Mouse (Mus musculus) G1E (cell line): ENCODE data around the gene Hic1. TPM values are rescaled to one million over a fixed set of nuclear protein-coding genes. Genes with fewer than 3 reads are reported as not detected.

Experiments used
- ATAC-seq: 2 replicates; pipeline ENCODE4 v1.8.0; 2016; ENCODE audit warnings: mild to moderate bottlenecking; ENCODE audit not compliant: insufficient number of reproducible peaks, poor library complexity, low FRiP score, severe bottlenecking; ENCODE audit errors: extremely low read depth
- DNase-seq: peaks from one replicate; pipeline ENCODE4 v3.0.0; 2012; ENCODE audit warnings: low spot score
- H3K27me3 ChIP-seq: 2 replicates; pipeline ENCODE4 v1.6.1; 2012; ENCODE audit warnings: mild to moderate bottlenecking, low read length, inconsistent platforms; ENCODE audit not compliant: insufficient read depth
- H3K36me3 ChIP-seq: replicated peaks from 2 replicates; pipeline ENCODE3; 2012; ENCODE audit warnings: mild to moderate bottlenecking, inconsistent platforms
- H3K4me1 ChIP-seq: 2 replicates; pipeline ENCODE4 v1.6.1; 2012; ENCODE audit warnings: low read depth, low read length, inconsistent platforms, mixed read lengths; ENCODE audit not compliant: insufficient read depth
- H3K4me3 ChIP-seq: 2 replicates; pipeline ENCODE4 v1.5.1; 2012; ENCODE audit warnings: low read depth, mild to moderate bottlenecking, inconsistent platforms, low read length, moderate library complexity, mixed read lengths
- H3K9me3 ChIP-seq: replicated peaks from 2 replicates; pipeline ENCODE4 v1.6.1; 2012; ENCODE audit warnings: inconsistent platforms
- CTCF ChIP-seq: IDR thresholded peaks from 2 replicates; pipeline ENCODE4 v1.5.1; 2012; ENCODE audit warnings: low read depth, low read length, inconsistent platforms, mixed read lengths
- GATA1 ChIP-seq: IDR thresholded peaks from 2 replicates; pipeline ENCODE4 v1.6.1; 2012; ENCODE audit warnings: borderline replicate concordance, low read length, inconsistent platforms, mixed read lengths
- GATA2 ChIP-seq: IDR thresholded peaks from 2 replicates; pipeline ENCODE4 v1.6.1; 2012; ENCODE audit warnings: low read depth, low read length, inconsistent platforms, borderline replicate concordance
- POLR2AphosphoS5 ChIP-seq: IDR thresholded peaks from 2 replicates; pipeline ENCODE4 v1.6.1; 2012; ENCODE audit warnings: low read depth, low read length, inconsistent platforms; ENCODE audit not compliant: insufficient replicate concordance
- TAL1 ChIP-seq: conservative IDR thresholded peaks from 2 replicates; pipeline ENCODE4 v1.6.1; 2012; ENCODE audit warnings: low read depth, low read length, inconsistent platforms, mixed read lengths
- polyA plus RNA-seq: library from polyadenylated mRNA; stranded (reverse); fragments of >175 nt; gene quantifications from 2 replicates; pipeline ENCODE4 v1.2.3, GENCODE M21; 2012
- total RNA-seq, 2 experiments: library from RNA; stranded (forward) in 1 of 2; stranded (reverse) in 1 of 2; fragments of 200-1000 nt in 1 of 2; fragments of >200 nt in 1 of 2; fragmentation: Nextera tagmentation in 1 of 2; gene quantifications; 2 replicates each; pipeline ENCODE4 v1.2.3; 2014 to 2017

Hic1 gene
- total and polyA plus RNA-seq, 3 experiments = 0.05 to 0.22 TPM; not detected in 1

GRCm38 (mm10) chr11:75193256-75194071 is 24.1 kb upstream of the Hic1 start, which contains the start of gene Rtn4rl1:
TSS of gene Rtn4rl1 (plus strand) at chr11:75193783.
- ATAC-seq (no peak), DNase-seq (no peak)
- peaks cover 71% of the 10 kb centered on the region for H3K27me3 ChIP-seq
- H3K4me1 ChIP-seq = peaks cover 60% of the 10 kb centered on the region
- peak within 1 kb of the TSS; percentile 37; the same call in 1 of the 2 replicates for H3K4me3 ChIP-seq
- no peak for TF ChIP-seq TAL1
- TF ChIP-seq GATA1 = no peak
- TF ChIP-seq GATA2 = no peak
- no peak for TF ChIP-seq CTCF
- TF ChIP-seq POLR2AphosphoS5 = no peak
- peaks cover 10% of the 10 kb centered on the region for H3K9me3 ChIP-seq
- H3K36me3 ChIP-seq = peaks cover 4% of the 10 kb centered on the region

- Histone ChIP-seq H3K36me3 (peaks cover 8% of the 10 kb centered on the region), H3K27me3 (peaks cover 63% of the 10 kb centered on the region), H3K9me3 (peaks cover 10% of the 10 kb centered on the region), H3K4me1 (peaks cover 57% of the 10 kb centered on the region), H3K4me3 (no peak overlapping the region)
- DNase-seq = peak; percentile 59
- no peak for ATAC-seq
- TF ChIP-seq GATA2 (no peak), POLR2AphosphoS5 (no peak), CTCF (peak; percentile 35; the same call in 1 of the 2 replicates)
Measured at GRCm38 (mm10) chr11:75192336-75193214, 23.3 kb upstream of the Hic1 start.

- DNase-seq = no peak
- TF ChIP-seq POLR2AphosphoS5 = no peak
- no peak for TF ChIP-seq GATA2
- no peak for TF ChIP-seq TAL1
- no peak for TF ChIP-seq CTCF
- no peak for TF ChIP-seq GATA1
- Histone ChIP-seq H3K4me1 (peaks cover 53% of the 10 kb centered on the region), H3K36me3 (peaks cover 14% of the 10 kb centered on the region), H3K9me3 (peaks cover 10% of the 10 kb centered on the region), H3K27me3 (peaks cover 56% of the 10 kb centered on the region), H3K4me3 (no peak overlapping the region)
- ATAC-seq = no peak
Measured at GRCm38 (mm10) chr11:75191841-75192240, 22.5 kb upstream of the Hic1 start.

- Histone ChIP-seq H3K4me3 (peak within 1 kb of the TSS; percentile 82), H3K4me1 (peaks cover 53% of the 10 kb centered on the region), H3K36me3 (peaks cover 20% of the 10 kb centered on the region), H3K9me3 (peaks cover 10% of the 10 kb centered on the region), H3K27me3 (peaks cover 49% of the 10 kb centered on the region)
- DNase-seq (no peak), ATAC-seq (no peak)
- TF ChIP-seq GATA1 (no peak), TAL1 (no peak), POLR2AphosphoS5 (no peak), GATA2 (no peak), CTCF (no peak)
Measured at GRCm38 (mm10) chr11:75190905-75191441, 21.7 kb upstream of the Hic1 start, which contains the start of gene Dph1. TSS of gene Dph1 (minus strand) at chr11:75191241.

GRCm38 (mm10) chr11:75190371-75190724 is 21.0 kb upstream of the Hic1 start:
- Histone ChIP-seq H3K4me1 (peaks cover 52% of the 10 kb centered on the region), H3K27me3 (peaks cover 43% of the 10 kb centered on the region), H3K9me3 (peaks cover 10% of the 10 kb centered on the region), H3K4me3 (peak overlapping the region; percentile 82), H3K36me3 (peaks cover 26% of the 10 kb centered on the region)
- no peak for TF ChIP-seq CTCF
- no peak for TF ChIP-seq GATA1
- TF ChIP-seq TAL1 = no peak
- no peak for TF ChIP-seq POLR2AphosphoS5
- ATAC-seq (peak; percentile 72), DNase-seq (peak; percentile 78)

GRCm38 (mm10) chr11:75189713-75190370 is 20.5 kb upstream of the Hic1 start:
- peaks cover 10% of the 10 kb centered on the region for H3K9me3 ChIP-seq
- H3K36me3 ChIP-seq = peaks cover 31% of the 10 kb centered on the region
- DNase-seq = peak; percentile 54
- peaks cover 49% of the 10 kb centered on the region for H3K4me1 ChIP-seq
- no peak for TF ChIP-seq GATA1
- TF ChIP-seq CTCF = no peak
- TF ChIP-seq TAL1 = no peak
- no peak for TF ChIP-seq POLR2AphosphoS5
- TF ChIP-seq GATA2 = no peak
- peaks cover 38% of the 10 kb centered on the region for H3K27me3 ChIP-seq
- H3K4me3 ChIP-seq = peak overlapping the region; percentile 82
- no peak; the same call in 1 of the 2 replicates for ATAC-seq
